Mouse (Mus musculus) splenic B cell, adult 2 months (primary cell): ENCODE results near the gene Pax1.

ENCODE experiments used
- DNase-seq: peaks from one replicate; pipeline ENCODE4 v3.0.0-alpha.2; 2011; ENCODE audit warnings: low read depth, low spot score
- H3K27me3 ChIP-seq: 2 replicates; pipeline ENCODE4 v1.6.1; 2012; ENCODE audit warnings: mild to moderate bottlenecking, low read length, moderate library complexity, mixed read lengths; ENCODE audit not compliant: control insufficient read depth, poor library complexity, insufficient read depth, severe bottlenecking
- H3K36me3 ChIP-seq: 2 replicates; pipeline ENCODE4 v1.6.1; 2012; ENCODE audit warnings: mild to moderate bottlenecking, low read length, moderate library complexity, mixed read lengths; ENCODE audit not compliant: control insufficient read depth, poor library complexity, insufficient read depth, severe bottlenecking

Pax1 gene

GRCm38 (mm10) chr2:147424582-147425255 lies 63.0 kb downstream of the Pax1 start:
- Histone ChIP-seq H3K27me3 (no peaks in the 10 kb centered on the region), H3K36me3 (no peaks in the 10 kb centered on the region)
- no peak for DNase-seq

- Histone ChIP-seq H3K27me3 (no peaks in the 10 kb centered on the region), H3K36me3 (no peaks in the 10 kb centered on the region)
- no peak for DNase-seq
Observed at GRCm38 (mm10) chr2:147429607-147430356, 68.1 kb downstream of the Pax1 start.

GRCm38 (mm10) chr2:147433120-147433519 lies 71.4 kb downstream of the Pax1 start:
- DNase-seq = no peak
- Histone ChIP-seq H3K27me3 (no peaks in the 10 kb centered on the region), H3K36me3 (no peaks in the 10 kb centered on the region)
